Mouse (Mus musculus): Measurements from ENCODE around the gene Fundc1.
A peak's percentile ranks its signal among the peaks of the same experiment; 100 is the strongest.
"Not testable (repeated sequence)": the region's sequence is repeated elsewhere in the genome, so short reads cannot be mapped to it uniquely, and the experiment has no call there.

Gene Fundc1

DNA sequence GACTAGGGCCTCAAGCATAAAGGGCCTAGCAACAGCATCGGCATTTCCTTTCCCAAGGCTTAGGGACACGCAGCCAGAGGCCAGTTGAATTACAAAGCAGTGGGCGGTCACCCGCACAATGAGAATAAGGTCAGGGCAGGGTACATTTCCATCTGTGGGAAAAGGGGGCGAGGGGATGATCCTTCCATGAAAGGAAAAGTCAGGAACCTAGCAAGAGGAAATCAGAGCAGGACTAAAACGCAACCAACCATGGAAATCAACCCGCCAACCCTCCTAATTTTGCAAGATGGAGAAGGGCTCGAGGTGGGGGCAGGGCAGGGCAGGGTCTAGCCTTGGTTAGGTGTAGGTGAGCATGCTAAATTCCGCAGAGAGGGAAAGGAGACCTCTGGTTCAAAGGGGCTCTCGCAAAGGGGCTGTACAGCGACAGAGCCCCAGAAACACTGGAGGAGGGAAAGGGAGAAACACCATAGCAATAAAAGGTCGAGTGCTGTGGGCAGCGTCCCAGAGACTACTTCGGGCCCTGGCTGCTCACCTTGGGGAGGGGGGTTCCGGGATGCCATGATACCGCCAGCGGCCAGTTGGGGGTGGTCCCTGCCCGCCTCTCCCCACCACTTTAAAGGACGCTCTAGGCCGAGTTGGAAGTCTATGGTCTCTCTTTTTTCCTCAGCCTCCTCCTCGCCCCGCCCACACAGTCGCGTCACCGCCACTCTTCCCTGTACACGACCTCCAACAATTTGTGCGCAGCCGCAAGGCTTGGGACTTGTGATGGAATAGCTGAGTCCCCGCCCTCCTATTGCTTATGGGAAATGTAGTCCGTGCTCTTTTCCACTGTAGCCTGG is at the start of gene Fundc1:
TSS of gene Fundc1 (minus strand) at position 705 of the 839 bp plus-strand sequence.
- peak; percentile 81 to 85 for DNase-seq (ENCODE audit: low read depth in 2 of 2, low spot score in 2 of 2)

- DNase-seq (ENCODE audit: low read depth in 2 of 2, low spot score in 2 of 2) = no peak
Observed at GRCm38 (mm10) chrX:17611253-17611652, 39.1 kb upstream of the Fundc1 start.

DNA sequence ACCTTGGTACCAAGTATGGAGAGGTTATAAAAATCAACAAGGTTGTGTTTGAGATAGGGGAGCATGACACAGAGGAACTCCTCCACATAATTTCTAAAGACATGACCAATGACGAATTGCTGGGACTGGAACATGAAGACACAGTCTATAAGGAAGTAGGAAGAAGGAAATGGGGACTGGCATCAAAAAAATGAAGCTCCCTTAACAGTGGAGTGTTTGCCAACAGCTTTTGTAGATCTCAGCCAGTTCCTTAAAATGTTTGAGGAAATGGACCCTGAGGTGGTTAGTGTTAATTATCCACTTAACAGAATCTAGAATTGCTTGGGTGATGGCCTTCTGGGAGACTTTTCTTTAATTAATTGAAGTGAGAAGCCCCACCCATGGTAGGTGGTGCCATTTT is 36.6 kb upstream of the Fundc1 start:
- no peak for DNase-seq (ENCODE audit: low read depth in 2 of 2, low spot score in 2 of 2)

DNA sequence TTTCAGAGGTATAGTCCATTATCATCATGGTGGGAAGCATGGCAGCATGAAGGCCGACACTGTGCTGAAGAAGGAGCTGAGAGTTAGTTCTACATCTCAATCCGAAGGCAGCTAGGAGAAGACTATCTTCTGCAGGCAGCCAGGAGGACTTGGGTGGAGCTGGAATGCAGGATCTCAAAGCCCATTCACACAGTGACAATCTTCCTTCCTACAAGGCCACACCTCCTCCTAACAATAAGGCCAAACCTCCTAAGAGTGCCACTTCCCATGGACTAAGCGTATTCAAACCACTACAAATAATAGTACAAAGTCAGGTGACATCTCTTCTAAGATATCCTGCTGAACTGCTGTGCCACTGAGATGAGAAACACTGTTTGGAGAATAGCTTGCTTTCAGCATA is 35.5 kb upstream of the Fundc1 start:
- DNase-seq (ENCODE audit: low read depth in 2 of 2, low spot score in 2 of 2) = no peak

- no peak for DNase-seq (ENCODE audit: low read depth in 2 of 2, low spot score in 2 of 2)
Observed at GRCm38 (mm10) chrX:17593331-17593730, 21.2 kb upstream of the Fundc1 start.

DNA sequence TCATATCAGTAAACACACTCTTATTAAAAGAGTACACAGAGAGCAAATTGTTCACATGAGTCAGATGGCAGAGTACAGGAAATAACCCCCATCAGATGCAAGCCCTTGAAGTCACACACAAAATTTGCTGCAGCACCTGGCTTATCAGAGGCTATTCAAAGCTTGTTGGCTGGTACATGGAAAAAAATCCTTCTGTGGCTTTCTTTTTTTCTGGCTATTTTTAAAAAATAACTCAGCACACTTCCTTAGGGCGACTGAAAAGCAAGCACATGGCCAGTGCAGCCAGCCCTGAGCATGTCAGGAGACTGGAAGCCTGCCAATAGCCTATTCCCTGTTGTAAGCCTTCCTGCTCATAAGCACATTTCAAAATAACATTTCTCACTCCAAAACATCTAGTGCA is 18.6 kb upstream of the Fundc1 start:
- DNase-seq (ENCODE audit: low read depth in 2 of 2, low spot score in 2 of 2) = no peak

DNA sequence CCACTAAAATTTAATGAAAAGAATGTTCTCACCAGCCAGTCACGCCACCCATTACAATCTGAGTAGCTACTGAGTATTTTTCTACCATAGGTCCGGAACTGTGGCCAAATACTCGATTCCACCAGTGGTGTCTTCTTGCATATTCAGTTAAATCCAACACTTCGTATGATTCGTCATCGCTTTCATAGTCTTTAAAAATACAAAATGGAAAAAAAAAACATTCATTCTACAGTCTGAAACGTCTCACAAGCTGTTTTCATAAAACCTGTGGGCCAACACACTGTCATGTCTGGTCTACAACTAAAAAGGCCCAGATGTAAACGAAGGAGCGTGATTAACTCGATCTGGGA is 879 bp downstream of the Fundc1 start:
- no peak for DNase-seq (ENCODE audit: low read depth in 2 of 2, low spot score in 2 of 2)

- no peak for DNase-seq (ENCODE audit: low read depth in 2 of 2, low spot score in 2 of 2)
Observed at GRCm38 (mm10) chrX:17568670-17569069, 3.5 kb downstream of the Fundc1 start.

DNA sequence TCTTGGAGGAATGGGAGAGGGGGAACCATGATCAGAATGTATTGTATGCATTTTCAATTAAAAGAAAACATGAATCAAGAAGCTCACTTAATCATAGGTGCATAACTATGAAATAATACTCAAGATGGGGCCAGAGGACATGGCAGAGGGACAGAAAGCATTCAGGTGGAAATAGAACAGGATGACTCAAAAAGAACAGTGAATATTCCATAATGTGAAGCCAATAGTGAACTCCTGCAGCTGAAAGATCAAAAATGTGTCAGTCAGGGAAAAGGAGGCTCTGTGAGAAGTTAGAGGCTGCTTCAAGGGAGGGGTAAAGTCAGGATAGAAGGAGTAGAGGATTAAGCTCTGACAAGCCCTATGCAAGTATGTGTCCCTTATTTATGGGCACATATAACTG is 6.4 kb downstream of the Fundc1 start:
- no peak for DNase-seq (ENCODE audit: low read depth in 2 of 2, low spot score in 2 of 2)

GRCm38 (mm10) chrX:17564732-17565131 is 7.4 kb downstream of the Fundc1 start:
- DNase-seq (ENCODE audit: low read depth in 2 of 2, low spot score in 2 of 2) = no peak

DNA sequence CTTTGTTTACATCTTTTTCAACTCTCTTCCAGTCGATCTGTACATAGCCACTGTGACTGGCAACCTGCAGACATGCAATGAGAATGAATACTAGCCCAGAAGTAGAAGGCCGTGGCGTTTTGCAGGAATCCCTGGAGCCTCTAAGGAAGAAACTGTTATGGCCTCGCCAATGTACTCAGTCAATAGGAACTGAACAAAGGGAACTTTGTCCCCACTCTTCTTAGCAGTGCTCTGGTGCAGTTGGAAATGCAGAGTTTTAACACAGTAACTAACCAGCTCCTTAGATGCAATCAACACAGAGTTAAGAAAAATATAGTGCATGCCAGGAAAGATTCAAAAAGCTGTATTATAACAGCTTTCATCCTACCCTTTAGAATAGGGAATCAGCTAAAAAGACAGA is 13.4 kb downstream of the Fundc1 start:
- DNase-seq (ENCODE audit: low read depth in 2 of 2, low spot score in 2 of 2) = no peak

DNA sequence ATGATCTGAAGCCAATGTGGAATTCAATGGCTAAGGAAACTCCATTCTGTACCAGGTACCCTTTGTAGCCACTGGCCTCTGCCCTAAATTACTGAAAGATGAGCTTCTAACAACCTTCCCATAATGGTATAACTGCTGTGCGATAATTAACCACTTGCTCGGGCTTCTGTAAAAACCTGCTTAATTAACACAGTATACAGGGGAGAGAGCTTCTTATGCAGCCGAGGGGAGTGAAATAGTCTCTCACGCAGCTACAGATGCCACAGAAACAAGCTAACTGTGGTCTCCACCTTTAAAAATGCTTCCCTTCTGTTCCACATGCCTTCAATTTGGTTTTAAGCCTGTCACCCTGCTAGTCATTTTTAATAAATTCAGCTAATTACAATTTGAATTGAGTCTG is 17.6 kb downstream of the Fundc1 start:
- no peak for DNase-seq (ENCODE audit: low read depth in 2 of 2, low spot score in 2 of 2)

DNA sequence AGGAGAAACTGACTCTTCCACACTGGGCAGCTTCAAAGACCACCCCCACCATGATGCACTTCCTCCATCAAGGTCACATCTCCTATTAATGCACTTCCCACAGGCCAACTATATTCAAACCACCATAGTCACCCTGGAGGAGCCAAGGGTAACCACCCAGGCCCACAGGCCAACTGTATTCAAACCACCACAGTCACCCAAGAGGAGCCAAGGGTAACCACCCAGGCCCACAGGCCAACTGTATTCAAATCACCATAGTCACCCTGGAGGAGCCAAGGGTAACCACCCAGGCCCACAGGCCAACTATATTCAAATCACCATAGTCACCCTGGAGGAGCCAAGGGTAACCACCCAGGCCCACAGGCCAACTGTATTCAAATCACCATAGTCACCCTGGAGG is 20.5 kb downstream of the Fundc1 start:
- DNase-seq (ENCODE audit: low read depth in 2 of 2, low spot score in 2 of 2) = not testable (repeated sequence)

- no peak for DNase-seq (ENCODE audit: low read depth in 2 of 2, low spot score in 2 of 2)
Observed at GRCm38 (mm10) chrX:17547143-17547806, 24.9 kb downstream of the Fundc1 start.

GRCm38 (mm10) chrX:17544860-17545492 is 27.1 kb downstream of the Fundc1 start:
- DNase-seq (ENCODE audit: low read depth in 2 of 2, low spot score in 2 of 2) = no peak

- no peak for DNase-seq (ENCODE audit: low read depth in 2 of 2, low spot score in 2 of 2)
Observed at GRCm38 (mm10) chrX:17537701-17538100, 34.4 kb downstream of the Fundc1 start.

DNA sequence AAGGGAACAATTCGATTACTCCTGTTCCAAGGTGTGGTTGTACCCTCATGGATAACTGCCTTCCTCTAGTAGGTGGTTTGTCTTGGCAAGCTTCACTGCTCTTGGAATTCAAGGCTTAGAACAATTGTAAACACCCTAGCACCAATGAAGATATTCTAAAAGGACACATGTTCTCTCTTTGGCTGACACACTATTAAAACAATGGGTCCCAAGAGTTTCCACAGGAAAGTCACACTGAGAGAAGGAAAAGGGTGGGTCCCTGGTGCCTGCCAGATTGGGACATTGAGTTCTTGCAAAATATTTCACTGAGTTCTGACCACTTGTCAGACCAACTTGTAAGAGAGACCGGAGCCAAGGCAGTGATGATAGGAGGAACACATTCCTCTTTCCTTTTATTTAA is 45.1 kb downstream of the Fundc1 start:
- DNase-seq (ENCODE audit: low read depth in 2 of 2, low spot score in 2 of 2) = no peak

DNA sequence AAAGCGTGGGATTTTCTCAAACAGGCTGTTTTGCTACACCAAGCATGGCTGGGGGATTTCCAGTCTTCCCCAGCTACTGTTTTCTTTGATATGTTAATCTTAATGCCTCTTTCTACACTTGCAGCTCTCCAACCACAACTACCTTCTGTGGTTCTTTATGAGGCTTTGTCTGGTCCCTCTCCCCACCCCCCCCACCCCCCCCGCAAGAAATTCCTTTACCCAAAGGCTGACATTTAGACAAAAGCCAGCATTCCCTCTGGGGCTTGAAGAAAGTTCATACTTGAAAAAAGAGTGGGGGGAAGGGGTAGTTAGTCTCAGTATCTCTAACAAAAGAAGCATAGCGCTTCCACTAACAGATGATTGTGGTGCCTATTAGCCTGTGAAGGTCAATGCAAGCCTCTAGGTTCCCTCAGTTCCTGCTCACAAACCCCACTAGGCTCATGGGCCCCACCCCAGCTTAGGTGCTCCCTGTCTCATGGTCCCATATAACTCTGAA is 50.9 kb downstream of the Fundc1 start:
- DNase-seq (ENCODE audit: low read depth in 2 of 2, low spot score in 2 of 2) = no peak

- DNase-seq (ENCODE audit: low read depth in 2 of 2, low spot score in 2 of 2) = no peak
Observed at GRCm38 (mm10) chrX:17520086-17520485, 52.0 kb downstream of the Fundc1 start.

- DNase-seq (ENCODE audit: low read depth in 2 of 2, low spot score in 2 of 2) = no peak
Observed at GRCm38 (mm10) chrX:17514012-17514411, 58.1 kb downstream of the Fundc1 start.

- DNase-seq (ENCODE audit: low read depth in 2 of 2, low spot score in 2 of 2) = no peak
Observed at GRCm38 (mm10) chrX:17512021-17512602, 60.0 kb downstream of the Fundc1 start.

All from CD8-positive naive resting alpha-beta T cell, adult 2 months (primary cell).